Mouse (Mus musculus): ENCODE results near the gene Sox5.

GRCm38 (mm10) chr6:144088256-144088655, 693.5 kb downstream of the Sox5 start:
- TF ChIP-seq CTCF (IDR thresholded peaks at IDR 0.05; ENCODE audit: borderline replicate concordance, control insufficient read depth, extremely low read depth, insufficient read depth, low read length, poor library complexity) (no peak), POLR2A (IDR thresholded peaks at IDR 0.05; ENCODE audit: control insufficient read depth, extremely low read depth, insufficient read depth, low read length, poor library complexity) (no peak)
